Mouse (Mus musculus) cerebellum, postnatal 4 days (tissue): ENCODE results near the gene Mrm1.
A peak's percentile ranks its signal among the peaks of the same experiment; 100 is the strongest.

Experiments used
- DNase-seq, 2 experiments: peaks; one replicate each; pipeline ENCODE4 v3.0.0; 2022; ENCODE audit warnings: low spot score in 2 of 2, mixed read lengths in 1 of 2

Gene Mrm1

GRCm38 (mm10) chr11:84813724-84814510 lies 5.4 kb downstream of the Mrm1 start:
- peak; percentile 72 to 90 for DNase-seq

GRCm38 (mm10) chr11:84804373-84804772 lies 14.9 kb downstream of the Mrm1 start:
- no peak for DNase-seq

DNA sequence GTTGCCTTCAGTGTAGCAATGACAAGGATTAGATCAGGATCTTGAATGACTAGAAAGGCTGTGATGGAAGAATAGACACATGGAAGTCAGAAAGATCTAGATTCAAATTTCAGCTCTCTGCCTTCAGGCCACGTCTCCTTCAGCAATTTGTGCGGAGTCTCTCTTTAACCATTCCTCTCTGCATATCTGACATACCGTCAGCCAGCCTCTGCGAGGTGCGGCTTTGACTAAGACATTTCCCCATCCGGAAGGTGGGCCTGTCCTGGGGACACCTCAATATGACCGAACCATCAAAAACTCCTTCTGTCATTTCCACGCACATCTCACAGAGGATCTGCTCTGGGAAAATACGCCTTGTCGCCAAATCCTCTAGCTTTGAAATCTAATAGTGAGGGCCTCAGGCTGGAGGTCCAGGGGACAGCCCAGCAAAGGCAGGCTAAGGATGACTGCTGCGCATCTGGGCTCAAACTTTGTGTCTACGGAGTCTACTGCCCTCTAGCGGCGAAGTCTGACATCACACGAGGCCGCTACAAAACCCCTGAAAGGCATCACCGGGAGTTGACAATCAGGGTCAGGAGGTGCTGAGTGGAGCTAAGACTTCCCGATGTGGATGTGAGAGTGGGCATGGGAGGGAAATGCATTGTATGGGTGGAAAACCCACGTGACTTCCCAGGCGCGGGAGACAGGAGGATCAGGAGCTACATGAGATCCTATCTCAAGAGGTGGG lies 21.5 kb downstream of the Mrm1 start:
- DNase-seq, result peak; percentile 65 to 84

DNA sequence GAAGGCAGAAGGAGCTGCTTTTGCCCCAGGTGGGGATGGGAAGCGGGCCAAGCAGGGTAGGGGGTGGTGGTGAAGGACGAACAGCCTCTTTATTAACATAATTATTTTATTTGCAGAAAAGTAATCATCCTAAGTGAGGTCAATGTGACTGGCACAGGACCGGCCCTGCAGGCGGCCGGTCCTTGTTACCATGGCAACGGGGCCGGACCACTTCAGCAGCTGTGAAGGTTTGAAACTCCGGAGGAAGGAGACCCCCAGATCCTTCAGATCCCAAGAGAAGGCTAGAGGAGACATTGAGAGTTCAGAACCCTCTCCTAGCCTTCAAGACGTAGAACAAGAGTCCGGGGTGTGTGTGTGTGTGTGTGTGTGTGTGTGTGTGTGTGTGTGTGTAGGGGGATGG lies 22.3 kb downstream of the Mrm1 start:
- DNase-seq, result no peak

- peak; percentile 82 to 91 for DNase-seq
These were observed 24.7 kb downstream of the Mrm1 start for GRCm38 (mm10) chr11:84794496-84795113.

DNA sequence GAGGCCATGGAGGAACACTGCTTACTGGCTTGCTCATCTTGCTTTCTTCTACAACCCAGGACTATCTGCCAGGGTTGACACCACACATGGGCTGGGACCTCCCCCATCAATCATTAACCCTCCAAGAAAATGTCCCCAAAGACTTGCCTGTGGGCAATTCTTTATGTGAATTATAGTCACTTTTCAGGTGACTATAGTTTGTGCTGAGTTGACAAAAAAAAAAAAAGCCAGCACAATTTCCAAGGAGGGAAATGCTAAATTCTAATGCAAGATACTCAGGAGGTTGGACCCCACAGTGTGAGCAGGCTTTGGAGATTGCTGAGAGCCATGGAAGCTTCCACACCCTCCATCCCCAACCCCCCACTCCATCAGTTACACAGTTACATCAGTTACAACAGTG lies 25.8 kb downstream of the Mrm1 start:
- DNase-seq, result no peak

DNA sequence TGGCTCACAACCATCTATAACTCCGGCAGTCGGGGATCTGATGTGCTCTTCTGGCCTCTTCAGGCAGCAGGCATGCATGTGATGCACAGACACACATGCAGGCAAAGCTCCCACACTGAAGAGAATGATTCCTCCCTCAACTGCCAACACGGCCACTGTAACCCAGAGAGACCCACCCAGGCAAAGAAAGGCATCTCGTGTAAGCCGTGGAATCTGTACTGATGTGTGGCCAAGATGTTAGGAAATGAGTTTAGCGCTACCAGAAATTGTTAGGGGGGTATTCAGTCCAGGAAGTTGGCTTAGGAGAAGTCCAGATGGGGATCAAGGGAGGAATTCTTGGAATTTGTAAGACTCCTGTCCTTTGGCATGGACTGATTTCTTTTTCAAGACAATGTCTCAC lies 28.9 kb downstream of the Mrm1 start:
- no peak for DNase-seq

- DNase-seq, result peak in 1 of 2 experiments; percentile 36
These were observed 39.0 kb downstream of the Mrm1 start for GRCm38 (mm10) chr11:84780143-84780870.

DNA sequence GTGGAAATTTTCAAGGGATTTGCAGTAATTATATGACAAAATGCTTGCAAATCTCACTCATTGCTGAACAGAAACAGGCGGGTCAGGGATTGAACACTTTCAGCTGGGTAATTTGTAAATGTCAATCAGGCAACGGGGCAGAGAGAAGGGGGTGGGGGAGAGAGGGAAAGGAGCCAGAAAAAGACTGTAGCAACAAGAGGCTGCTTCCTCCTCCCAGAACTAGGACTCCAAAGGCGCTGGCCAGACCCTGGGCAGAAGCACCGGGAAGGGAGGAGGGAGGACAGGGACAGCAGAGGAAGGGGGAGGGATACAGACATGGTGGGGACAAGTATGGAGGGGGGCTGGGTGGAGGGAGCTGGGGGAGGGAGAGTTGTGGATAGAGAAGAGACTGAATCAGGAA lies 43.8 kb downstream of the Mrm1 start:
- no peak for DNase-seq

DNA sequence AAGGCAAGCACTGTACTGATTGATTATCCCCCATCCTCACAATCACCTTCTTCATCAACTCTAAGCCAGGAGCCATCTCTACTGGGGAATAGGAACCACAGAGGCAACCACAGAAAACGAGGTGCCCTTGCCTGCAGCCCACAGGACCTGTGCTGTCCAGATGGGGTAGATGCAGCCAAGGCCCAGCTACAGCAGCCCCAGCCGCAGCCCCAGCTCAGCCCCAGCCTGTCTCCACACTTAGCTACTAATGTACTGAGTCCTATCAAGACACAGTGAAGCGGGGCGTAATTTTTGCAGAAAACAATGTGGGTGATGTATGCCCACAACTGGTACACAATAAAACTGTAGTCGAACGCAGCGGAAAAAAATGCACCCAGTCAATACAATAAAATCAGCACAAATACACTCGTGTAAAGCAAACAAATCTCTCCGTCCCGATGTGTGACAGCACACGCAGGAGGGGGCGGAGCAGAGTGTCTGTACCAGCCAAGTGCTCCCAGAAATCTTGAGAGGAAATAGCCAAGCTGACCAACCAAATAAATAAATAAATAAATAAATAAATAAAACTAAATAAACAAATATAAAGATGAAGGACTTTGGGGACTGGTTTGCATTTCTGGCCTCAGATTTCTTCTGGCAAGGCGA lies 44.3 kb downstream of the Mrm1 start:
- DNase-seq, result no peak

- DNase-seq, result no peak
These were observed 51.4 kb downstream of the Mrm1 start for GRCm38 (mm10) chr11:84767898-84768297.

DNA sequence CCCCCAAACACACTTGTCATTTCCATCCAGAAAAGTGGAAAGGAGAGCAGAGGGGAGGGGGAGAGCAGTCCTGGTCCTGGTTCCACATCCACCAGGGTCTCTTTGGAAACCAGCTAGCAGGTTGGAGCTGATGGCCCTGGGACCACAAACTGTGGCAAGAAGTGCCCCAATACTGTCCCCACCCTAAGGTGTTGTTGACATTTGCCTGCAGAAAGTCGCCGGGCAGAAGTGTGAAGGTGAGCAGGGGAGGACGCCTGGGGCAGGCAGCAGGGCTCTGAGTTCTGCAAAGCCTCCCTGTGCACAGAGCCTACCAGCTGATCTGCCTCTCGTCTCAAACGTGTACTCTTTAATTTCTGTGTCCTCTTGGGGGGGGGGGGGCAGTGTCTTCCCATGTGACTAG lies 54.2 kb downstream of the Mrm1 start:
- DNase-seq, result no peak

DNA sequence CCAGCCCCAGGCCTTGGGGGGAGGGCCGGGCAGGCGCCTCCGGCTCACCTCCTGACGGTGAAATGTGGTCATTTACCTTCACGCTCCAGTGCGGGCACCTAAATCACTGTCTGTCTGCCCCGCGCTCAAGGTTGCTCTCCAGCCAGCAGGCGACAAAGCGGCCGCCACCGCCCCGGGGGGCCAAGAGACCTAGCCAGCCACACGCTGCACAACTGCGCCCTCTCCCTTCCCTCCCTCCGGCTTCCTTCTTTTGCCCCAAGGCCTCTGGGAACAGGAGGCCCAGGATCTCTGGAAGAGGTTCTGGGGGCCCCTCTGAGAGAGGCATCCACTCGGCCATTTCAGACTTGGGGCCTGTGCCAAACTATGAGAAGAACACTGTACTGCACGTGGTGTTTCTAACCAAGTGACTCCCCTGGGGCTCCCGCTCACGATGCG lies 54.8 kb downstream of the Mrm1 start:
- DNase-seq, result no peak

GRCm38 (mm10) chr11:84764116-84764515 lies 55.2 kb downstream of the Mrm1 start:
- no peak for DNase-seq
